In genomic region chr11:84818961-84819692, GRCm38 (mm10) we compare ENCODE assay signal across 8 mouse cellular contexts. TPM values are rescaled to one million over a fixed set of nuclear protein-coding genes. Genes with fewer than 3 reads are reported as not detected.
DNase-seq lines count a peak whose midpoint lies in the region; ATAC-seq and TF ChIP-seq lines count a peak whose summit lies in the region.

Mrm1 (minus strand) TSS chr11:84819515.

- peak within 1 kb of the TSS; percentile 61 for H3K27ac ChIP-seq in cortical plate, adult 2 months (ENCODE audit: insufficient read depth, low read length)

- H3K27me3 ChIP-seq in megakaryocyte, embryonic 14.5 days (replicated peaks): no peaks in the 10 kb centered on the region

- H3K4me1 ChIP-seq in cortical plate, adult 2 months (ENCODE audit: control insufficient read depth, insufficient read depth, low read length): no peaks in the 10 kb centered on the region
- H3K4me1 ChIP-seq in megakaryocyte, embryonic 14.5 days: peaks cover 79% of the 10 kb centered on the region

- peak within 1 kb of the TSS; percentile 43 for H3K4me3 ChIP-seq in cortical plate, adult 2 months (ENCODE audit: insufficient read depth, low read length)
- peak within 1 kb of the TSS; percentile 99 for H3K4me3 ChIP-seq in megakaryocyte, embryonic 14.5 days (replicated peaks)

- ATAC-seq in activated CD4-positive, CD25-positive, alpha-beta regulatory T cell, adult 4 months: peak; percentile 86

- peaks cover 64% of the 10 kb centered on the region for H3K36me3 ChIP-seq in megakaryocyte, embryonic 14.5 days (replicated peaks; ENCODE audit: low read length)

- peak; percentile 56 for TF ChIP-seq CTCF in cortical plate, adult 2 months (IDR thresholded peaks at IDR 0.05; ENCODE audit: extremely low read depth, insufficient read depth, low read length)

- DNase-seq in gastrocnemius, adult 8-10 months (ENCODE audit: low spot score in 2 of 2): peak; percentile 92 to 94
- DNase-seq in hindlimb bud, embryonic 11.5 days (ENCODE audit: extremely low spot score, low read depth, low spot score): peak; percentile 73
- peak; percentile 84 to 91 for DNase-seq in left cerebral cortex, adult 8-10 months (ENCODE audit: low spot score in 2 of 2)
- peak; percentile 94 for DNase-seq in right cerebral cortex, postnatal 10 days (ENCODE audit: low spot score in 2 of 2)
- peak; percentile 92 for DNase-seq in urinary bladder, postnatal 25 days (ENCODE audit: low spot score)

- no peaks in the 10 kb centered on the region for H3K9me3 ChIP-seq in megakaryocyte, embryonic 14.5 days

- peak; percentile 64; the same call in 1 of the 2 replicates for TF ChIP-seq POLR2A in cortical plate, adult 2 months (IDR thresholded peaks at IDR 0.05; ENCODE audit: extremely low read depth, insufficient read depth, low read length)

RNA-seq across cellular contexts. Expression of gene Mrm1, which starts in this region (rescaled TPM):
- 1 to 10 TPM; 7.5 to 7.6 TPM for polyA plus RNA-seq in activated CD4-positive, CD25-positive, alpha-beta regulatory T cell, adult 4 months (2017; shearing (Covaris generic))
- polyA plus RNA-seq in cortical plate, adult 2 months (2012; rRNA removed): 14.5 and 16.5 TPM in 2 replicates
- total RNA-seq in gastrocnemius, adult 8-10 months (2022): 10 to 100 TPM in 1 of 4 experiments, 1 to 10 TPM in 3; 4.5 to 11.4 (median 8.4) TPM
- total RNA-seq in left cerebral cortex, adult 8-10 months (2022): 10 to 100 TPM; 14.0 to 18.9 (median 18.2) TPM
- polyA plus RNA-seq in megakaryocyte, embryonic 14.5 days (2012; ENCODE audit: insufficient read depth, low replicate concordance): 1.3 and 4.3 TPM in 2 replicates

Comparison
In these comparisons a context has a peak if more than half of its experiments do, and no peak if none do; other contexts are left out.
1. Peak in every context shown above with its lines: DNase-seq, ATAC-seq, H3K4me3 ChIP-seq and H3K27ac ChIP-seq.